Mouse (Mus musculus): Measurements from ENCODE around the gene Olfr1166.
"Not testable (repeated sequence)": the region's sequence is repeated elsewhere in the genome, so short reads cannot be mapped to it uniquely, and the experiment has no call there.

Gene Olfr1166

DNA sequence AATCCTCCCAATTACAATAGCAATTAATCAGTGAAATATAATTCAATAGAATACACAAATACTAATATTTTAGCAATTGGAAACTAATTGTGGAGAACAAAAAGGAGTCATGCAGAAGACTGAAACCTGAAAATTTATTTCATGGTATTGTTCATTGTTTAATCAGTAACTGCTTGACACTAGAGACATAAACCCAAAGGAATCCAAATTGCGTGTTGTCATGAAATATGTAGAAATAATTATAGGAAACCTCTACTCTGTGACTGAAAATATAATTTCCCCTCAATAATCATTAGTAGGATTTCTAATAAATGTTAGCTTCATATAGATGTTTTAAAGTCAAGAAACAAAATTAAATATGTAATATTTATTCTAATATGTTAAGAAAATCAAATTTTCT, at the start of gene Olfr1166:
TSS of gene Olfr1166 (minus strand) at position 101 of the 400 bp plus-strand sequence.
- DNase-seq, result no peak

DNA sequence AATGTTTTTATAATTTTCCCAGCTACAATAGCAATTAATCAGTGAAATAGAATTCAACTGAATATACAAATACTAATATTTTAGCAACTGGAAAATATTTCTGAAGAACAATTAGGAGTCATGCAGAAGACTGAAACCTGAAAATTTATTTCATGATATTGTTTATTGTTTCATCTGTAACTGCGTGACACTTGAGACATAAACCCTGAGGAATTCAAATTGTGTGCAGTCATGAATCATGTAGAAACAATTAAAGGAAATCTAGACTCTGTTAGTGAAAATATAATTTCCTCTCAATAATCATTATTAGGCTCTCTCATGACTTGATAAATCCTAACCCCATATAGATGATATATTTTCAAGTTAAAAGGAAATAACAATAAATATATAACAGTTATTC, 27.0 kb upstream of the Olfr1166 start, which contains the start of gene Olfr1167:
TSS of gene Olfr1167 (minus strand) at position 101 of the 400 bp plus-strand sequence.
- DNase-seq, result not testable (repeated sequence)

DNA sequence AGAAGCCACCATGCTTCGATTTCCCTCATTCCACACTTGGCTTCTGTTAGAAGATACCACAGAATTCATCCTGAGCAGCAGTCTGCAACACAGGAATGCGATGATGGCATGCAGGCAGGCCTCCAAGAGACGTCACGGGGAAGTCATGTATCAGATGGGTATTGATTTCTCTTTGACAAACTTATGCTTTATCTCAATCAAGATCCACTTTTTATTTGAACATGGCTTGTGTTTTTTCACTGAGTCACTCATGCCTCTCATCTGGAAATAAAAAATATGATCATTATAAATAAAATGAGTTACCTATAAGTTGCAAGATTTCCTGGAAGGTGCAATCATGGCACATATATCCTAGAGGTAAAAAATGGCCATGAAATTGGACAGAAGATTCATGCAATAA, 34.2 kb downstream of the Olfr1166 start, which contains the start of gene Olfr1164:
TSS of gene Olfr1164 (minus strand) at position 101 of the 400 bp plus-strand sequence.
- no peak for DNase-seq
